Mouse (Mus musculus) midbrain, embryonic 10.5 days (tissue): ENCODE measurements around the gene Scn8a. TPM values are rescaled to one million over a fixed set of nuclear protein-coding genes. Genes with fewer than 3 reads are reported as not detected.
A peak's percentile ranks its signal among the peaks of the same experiment; 100 is the strongest.

Experiments used
- DNase-seq: peaks from one replicate; pipeline ENCODE4 v3.0.0-alpha.2; 2017; ENCODE audit warnings: low spot score
- H3K27ac ChIP-seq: fragments of 300-500 bp; sonication (generic); replicated peaks from 2 replicates; pipeline ENCODE4 v1.5.1; 2016; ENCODE audit warnings: mild to moderate bottlenecking
- H3K27me3 ChIP-seq: fragments of 300-500 bp; sonication (generic); 2 replicates; pipeline ENCODE4 v1.6.1; 2016; ENCODE audit warnings: low read depth, mild to moderate bottlenecking; ENCODE audit not compliant: poor library complexity, severe bottlenecking
- H3K36me3 ChIP-seq: fragments of 300-500 bp; sonication (generic); 2 replicates; pipeline ENCODE4 v1.6.1; 2016; ENCODE audit warnings: mild to moderate bottlenecking, moderate library complexity
- H3K4me1 ChIP-seq: fragments of 300-500 bp; sonication (generic); 2 replicates; pipeline ENCODE4 v1.6.1; 2016
- H3K4me3 ChIP-seq: fragments of 300-500 bp; sonication (generic); 2 replicates; pipeline ENCODE4 v1.5.1; 2016; ENCODE audit warnings: mild to moderate bottlenecking, moderate library complexity
- H3K9me3 ChIP-seq: fragments of 300-500 bp; sonication (generic); replicated peaks from 2 replicates; pipeline ENCODE4 v1.6.1; 2016; ENCODE audit warnings: mild to moderate bottlenecking
- WGBS: fragments of 180-500 bp; shearing (Covaris S2); methylation state at CpG from one replicate; pipeline ENCODE4 v1.1.7; 2016; 5-methylcytosine and 5-hydroxymethylcytosine counted together
- polyA plus RNA-seq: library from polyadenylated mRNA; unstranded; fragments of >200 nt; fragmentation: Nextera tagmentation; extraction: Ambion mirVana; gene quantifications from 2 replicates; pipeline ENCODE4 v1.2.1, GENCODE M21; 2016

The Scn8a gene
- polyA plus RNA-seq, 1 experiment from 2014 or later = 10.6 TPM

GRCm38 (mm10) chr15:100891962-100892361, 22.3 kb downstream of the Scn8a start:
- Histone ChIP-seq H3K27ac (no peak overlapping the region), H3K36me3 (peaks cover 14% of the 10 kb centered on the region), H3K4me3 (no peak overlapping the region), H3K4me1 (peaks cover 6% of the 10 kb centered on the region; the same call in 1 of the 2 replicates), H3K9me3 (peaks cover 16% of the 10 kb centered on the region), H3K27me3 (no peaks in the 10 kb centered on the region)
- no peak for DNase-seq
- WGBS = 73% methylated on average over 13 of the region's 13 CpGs

GRCm38 (mm10) chr15:100896502-100896901, 26.8 kb downstream of the Scn8a start:
- Histone ChIP-seq H3K4me1 (peaks cover 6% of the 10 kb centered on the region; the same call in 1 of the 2 replicates), H3K27ac (no peak overlapping the region), H3K36me3 (peaks cover 29% of the 10 kb centered on the region), H3K4me3 (no peak overlapping the region), H3K27me3 (no peaks in the 10 kb centered on the region), H3K9me3 (peaks cover 17% of the 10 kb centered on the region)
- no peak for DNase-seq
- 98% methylated on average over 23 of the region's 23 CpGs for WGBS

- Histone ChIP-seq H3K27me3 (no peaks in the 10 kb centered on the region), H3K36me3 (peaks cover 23% of the 10 kb centered on the region), H3K4me1 (peaks cover 23% of the 10 kb centered on the region), H3K27ac (no peak overlapping the region), H3K4me3 (no peak overlapping the region), H3K9me3 (0 out of 2 replicates have a peak, but pooled peaks cover 6% of the 10 kb centered on the region)
- 71% methylated on average over 9 of the region's 9 CpGs for WGBS
- no peak for DNase-seq
Observed at GRCm38 (mm10) chr15:100903811-100904210, 34.2 kb downstream of the Scn8a start.

- peaks cover 35% of the 10 kb centered on the region for H3K4me1 ChIP-seq
Observed at GRCm38 (mm10) chr15:100905006-100905405, 35.3 kb downstream of the Scn8a start.

GRCm38 (mm10) chr15:100905751-100906150, 36.1 kb downstream of the Scn8a start:
- Histone ChIP-seq H3K9me3 (0 out of 2 replicates have a peak, but pooled peaks cover 6% of the 10 kb centered on the region), H3K27ac (no peak overlapping the region), H3K27me3 (no peaks in the 10 kb centered on the region), H3K4me3 (no peak overlapping the region), H3K36me3 (peaks cover 8% of the 10 kb centered on the region; the same call in 1 of the 2 replicates), H3K4me1 (peaks cover 43% of the 10 kb centered on the region)
- WGBS = 91% methylated on average over 8 of the region's 8 CpGs
- no peak for DNase-seq

More at GRCm38 (mm10) chr15:100905006-100905405, 35.3 kb downstream of the Scn8a start:
- H3K36me3 ChIP-seq = peaks cover 14% of the 10 kb centered on the region
- WGBS = 52% methylated on average over 2 of the region's 2 CpGs
- 0 out of 2 replicates have a peak, but pooled peaks cover 6% of the 10 kb centered on the region for H3K9me3 ChIP-seq
- no peak overlapping the region for H3K27ac ChIP-seq
- H3K4me3 ChIP-seq = no peak overlapping the region
- no peaks in the 10 kb centered on the region for H3K27me3 ChIP-seq
- DNase-seq = no peak

GRCm38 (mm10) chr15:100908817-100909216, 39.2 kb downstream of the Scn8a start:
- Histone ChIP-seq H3K4me3 (no peak overlapping the region; the same call in 1 of the 2 replicates), H3K9me3 (no peaks in the 10 kb centered on the region), H3K4me1 (peaks cover 56% of the 10 kb centered on the region), H3K27me3 (no peaks in the 10 kb centered on the region), H3K36me3 (no peaks in the 10 kb centered on the region), H3K27ac (peak overlapping the region; percentile 73)
- DNase-seq = peak; percentile 55
- WGBS = 31% methylated on average over 3 of the region's 3 CpGs

GRCm38 (mm10) chr15:100909734-100910163, 40.1 kb downstream of the Scn8a start:
- peak; percentile 58 for DNase-seq
- no peak overlapping the region for H3K4me3 ChIP-seq
- H3K4me1 ChIP-seq = peaks cover 56% of the 10 kb centered on the region
- no peaks in the 10 kb centered on the region for H3K36me3 ChIP-seq
- 38% methylated on average over 3 of the region's 3 CpGs for WGBS
- no peaks in the 10 kb centered on the region for H3K9me3 ChIP-seq
- H3K27ac ChIP-seq = peak overlapping the region; percentile 73
- H3K27me3 ChIP-seq = no peaks in the 10 kb centered on the region

GRCm38 (mm10) chr15:100910381-100910841, 40.8 kb downstream of the Scn8a start:
- Histone ChIP-seq H3K4me3 (peak overlapping the region; percentile 3; the same call in 1 of the 2 replicates), H3K27me3 (no peaks in the 10 kb centered on the region), H3K4me1 (peaks cover 59% of the 10 kb centered on the region), H3K27ac (peak overlapping the region; percentile 73), H3K36me3 (no peaks in the 10 kb centered on the region), H3K9me3 (no peaks in the 10 kb centered on the region)
- no peak for DNase-seq
- WGBS = 58% methylated on average over 10 of the region's 10 CpGs

GRCm38 (mm10) chr15:100912676-100913266, 43.1 kb downstream of the Scn8a start:
- Histone ChIP-seq H3K36me3 (no peaks in the 10 kb centered on the region), H3K4me1 (peaks cover 54% of the 10 kb centered on the region)

GRCm38 (mm10) chr15:100914734-100915242, 45.1 kb downstream of the Scn8a start:
- H3K4me3 ChIP-seq = peak overlapping the region; percentile 30
- no peaks in the 10 kb centered on the region for H3K36me3 ChIP-seq
- no peaks in the 10 kb centered on the region; the same call in 1 of the 2 replicates for H3K27me3 ChIP-seq
- H3K4me1 ChIP-seq = peaks cover 54% of the 10 kb centered on the region
- H3K27ac ChIP-seq = no peak overlapping the region
- H3K9me3 ChIP-seq = peaks cover 5% of the 10 kb centered on the region; the same call in 1 of the 2 replicates
- WGBS = 5% methylated on average over 24 of the region's 24 CpGs
- no peak for DNase-seq

More at GRCm38 (mm10) chr15:100912676-100913266, 43.1 kb downstream of the Scn8a start:
- 88% methylated on average over 3 of the region's 3 CpGs for WGBS
- no peak overlapping the region for H3K27ac ChIP-seq
- H3K4me3 ChIP-seq = no peak overlapping the region
- DNase-seq = no peak
- no peaks in the 10 kb centered on the region; the same call in 1 of the 2 replicates for H3K27me3 ChIP-seq
- H3K9me3 ChIP-seq = peaks cover 5% of the 10 kb centered on the region; the same call in 1 of the 2 replicates

- Histone ChIP-seq H3K36me3 (no peaks in the 10 kb centered on the region), H3K4me3 (no peak overlapping the region), H3K27ac (no peak overlapping the region), H3K9me3 (peaks cover 5% of the 10 kb centered on the region; the same call in 1 of the 2 replicates), H3K4me1 (peaks cover 47% of the 10 kb centered on the region), H3K27me3 (no peaks in the 10 kb centered on the region; the same call in 1 of the 2 replicates)
- WGBS = 62% methylated on average over 4 of the region's 4 CpGs
- no peak for DNase-seq
Observed at GRCm38 (mm10) chr15:100918046-100918445, 48.4 kb downstream of the Scn8a start.

- H3K9me3 ChIP-seq = peaks cover 5% of the 10 kb centered on the region; the same call in 1 of the 2 replicates
- H3K36me3 ChIP-seq = no peaks in the 10 kb centered on the region
- no peaks in the 10 kb centered on the region; the same call in 1 of the 2 replicates for H3K27me3 ChIP-seq
- H3K27ac ChIP-seq = no peak overlapping the region
- H3K4me1 ChIP-seq = peaks cover 53% of the 10 kb centered on the region
- DNase-seq = no peak
- 93% methylated on average over 11 of the region's 11 CpGs for WGBS
- no peak overlapping the region for H3K4me3 ChIP-seq
Observed at GRCm38 (mm10) chr15:100922210-100922609, 52.6 kb downstream of the Scn8a start.

- no peak for DNase-seq
- Histone ChIP-seq H3K4me1 (peaks cover 46% of the 10 kb centered on the region), H3K27ac (peak overlapping the region; percentile 29; the same call in 1 of the 2 replicates)
Observed at GRCm38 (mm10) chr15:100923476-100923875, 53.8 kb downstream of the Scn8a start.

More at GRCm38 (mm10) chr15:100923476-100923875, 53.8 kb downstream of the Scn8a start:
- 33% methylated on average over 19 of the region's 19 CpGs for WGBS
- no peaks in the 10 kb centered on the region for H3K36me3 ChIP-seq
- no peaks in the 10 kb centered on the region for H3K27me3 ChIP-seq
- no peak overlapping the region for H3K4me3 ChIP-seq
- H3K9me3 ChIP-seq = no peaks in the 10 kb centered on the region
